Mouse (Mus musculus) left cerebral cortex, postnatal 25 days (tissue): ENCODE results near the gene Ces5a. TPM values are rescaled to one million over a fixed set of nuclear protein-coding genes. Genes with fewer than 3 reads are reported as not detected.
"Not testable (repeated sequence)": the region's sequence is repeated elsewhere in the genome, so short reads cannot be mapped to it uniquely, and the experiment has no call there.

Experiments used
- DNase-seq, 2 experiments: peaks; one replicate each; pipeline ENCODE4 v3.0.0; 2022; ENCODE audit warnings: low spot score in 2 of 2, mixed read lengths in 1 of 2
- intact Hi-C: fragments of 180-260 bp; cut with DNase I; formaldehyde crosslinking; loops from one replicate; pipeline ENCODE4 v1.15.1; 2025
- total RNA-seq, 2 experiments: library from RNA; stranded (reverse); gene quantifications; 2 replicates each; pipeline ENCODE4 v1.2.3; 2021

Gene Ces5a
- 1 to 10 TPM in 1 of 2 experiments, under 1 TPM in 1; 0.89 to 1.2 TPM for total RNA-seq

DNA sequence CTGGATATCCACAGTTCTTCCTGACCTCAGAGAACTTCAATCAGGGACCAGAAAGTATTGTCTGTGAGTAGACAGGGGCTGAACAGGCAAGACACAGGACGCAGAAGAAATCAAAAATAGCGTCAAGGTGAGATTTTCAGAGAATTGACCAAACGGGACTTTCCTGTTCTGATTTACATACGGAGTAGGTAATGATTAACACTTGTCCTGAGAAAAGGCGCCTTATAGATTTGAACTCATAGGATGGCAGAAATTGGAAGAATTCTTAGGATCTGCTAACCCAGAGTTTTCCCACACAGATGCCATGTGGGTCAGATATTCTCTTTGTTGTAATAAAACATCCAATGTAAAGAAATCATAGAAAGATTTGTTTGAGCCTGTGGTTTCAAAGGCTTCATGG lies at the start of gene Ces5a:
Gene Ces5a (minus strand): TSS at position 101 of the 400 bp plus-strand sequence.
- no peak for DNase-seq
- intact Hi-C loops, result no loop called here

- intact Hi-C loops, result loop anchor here (5.0 kb wide), 4 partner anchors 154 to 369 kb away; no protein-coding TSS in a partner anchor
- no peak for DNase-seq
These were observed 37.2 kb upstream of the Ces5a start for GRCm38 (mm10) chr8:93572841-93573240.

DNA sequence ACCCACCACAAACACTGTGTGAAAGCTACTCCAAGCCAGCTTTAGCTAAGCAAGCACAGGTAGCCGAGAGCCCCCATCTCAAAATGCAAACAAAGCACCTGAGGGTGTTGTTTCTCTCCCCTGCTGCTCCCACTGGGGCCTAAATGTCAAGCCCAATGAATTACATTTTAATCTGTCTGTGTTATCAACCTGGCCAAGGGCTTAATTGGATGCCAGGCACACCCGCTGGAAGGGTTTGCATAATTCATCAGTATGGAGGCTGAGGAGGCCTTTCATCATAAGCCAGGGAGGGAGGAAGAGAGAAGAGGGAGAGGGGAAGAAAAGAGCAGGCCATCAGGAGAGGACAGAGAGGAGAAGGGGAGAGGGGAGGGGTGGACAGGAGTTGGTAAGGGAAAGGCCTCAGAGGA lies 36.5 kb upstream of the Ces5a start:
- intact Hi-C loops, result loop anchor here (5.0 kb wide), 4 partner anchors 155 to 370 kb away; no protein-coding TSS in a partner anchor
- DNase-seq, result peak in 1 of 2 experiments; percentile 70

- DNase-seq, result peak; percentile 54 to 85
- intact Hi-C loops, result loop anchor here (5.0 kb wide), 4 partner anchors 156 to 371 kb away; no protein-coding TSS in a partner anchor
These were observed 35.8 kb upstream of the Ces5a start for GRCm38 (mm10) chr8:93571369-93571985.

DNA sequence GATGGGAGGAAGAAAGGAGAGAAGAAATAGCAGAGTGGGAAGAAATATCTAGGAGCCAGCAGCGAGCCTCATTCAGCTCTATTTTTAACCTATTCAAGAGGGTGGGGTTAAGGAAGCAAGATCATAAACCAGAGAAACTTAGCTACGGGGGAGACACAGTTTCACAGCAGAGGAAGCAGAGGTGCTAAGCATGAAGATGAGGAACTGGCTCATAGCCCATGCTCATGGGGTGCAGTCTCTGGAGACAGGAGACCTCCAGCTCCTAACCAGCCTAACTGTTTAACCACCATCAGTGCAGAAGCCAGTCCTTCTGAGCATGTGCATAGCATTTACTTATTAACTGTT lies 34.5 kb upstream of the Ces5a start:
- intact Hi-C loops, result loop anchor here (1.0 to 5.0 kb wide), 5 partner anchors 157 to 372 kb away; no protein-coding TSS in a partner anchor
- DNase-seq, result peak; percentile 58 to 79

DNA sequence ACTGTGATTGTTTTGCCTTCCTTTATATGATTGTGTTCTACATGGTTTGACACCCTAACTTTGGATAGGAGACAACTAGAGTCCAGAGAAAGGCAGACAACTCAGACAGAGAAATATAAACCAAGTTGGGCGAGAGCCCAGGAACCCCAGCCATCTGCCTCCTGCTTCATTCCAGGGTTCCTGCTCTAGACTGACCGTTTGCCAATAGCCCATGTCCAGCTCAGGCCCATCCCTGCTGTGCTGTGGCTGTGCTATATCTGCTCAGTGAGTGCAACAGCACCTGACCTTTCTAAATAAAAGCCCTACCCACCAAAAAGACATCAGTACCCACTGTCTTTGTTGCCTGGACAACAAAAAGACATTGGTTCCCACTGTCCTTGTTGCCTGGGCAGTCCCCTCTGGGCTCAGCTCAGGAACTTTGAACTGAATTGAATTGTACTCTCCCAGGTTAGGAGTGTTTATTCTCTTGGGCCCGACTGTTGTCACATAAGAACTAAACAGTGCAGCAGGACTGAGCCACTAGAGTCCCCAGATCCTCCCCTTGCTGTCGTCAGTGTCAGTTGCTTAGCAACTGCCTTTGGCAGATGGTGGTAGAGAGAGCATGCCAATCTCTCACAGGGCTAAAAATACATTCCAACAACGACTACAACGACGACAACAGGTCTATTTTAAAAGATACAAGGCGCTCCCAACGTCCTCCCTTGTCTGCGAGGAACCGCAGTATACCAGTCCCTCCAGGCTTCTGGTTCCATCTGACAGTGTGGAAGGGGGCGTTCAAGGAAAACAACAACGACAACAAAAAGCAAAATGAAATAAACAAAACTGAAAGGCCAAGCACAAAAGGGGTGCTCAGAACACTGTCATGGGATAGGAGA lies 33.9 kb upstream of the Ces5a start:
- peak; percentile 78 to 97 for DNase-seq
- intact Hi-C loops, result loop anchor here (1.0 to 10.0 kb wide), 6 partner anchors 85 to 373 kb away; no protein-coding TSS in a partner anchor

- no peak for DNase-seq
- intact Hi-C loops, result loop anchor here (10.0 kb wide), 1 partner anchor 86 kb away; no protein-coding TSS in a partner anchor
These were observed 33.0 kb upstream of the Ces5a start for GRCm38 (mm10) chr8:93568666-93569065.

- DNase-seq, result peak; percentile 36 to 47
- intact Hi-C loops, result loop anchor here (10.0 kb wide), 1 partner anchor 88 kb away; no protein-coding TSS in a partner anchor
These were observed 31.5 kb upstream of the Ces5a start for GRCm38 (mm10) chr8:93567086-93567485.

- no peak for DNase-seq
- intact Hi-C loops, result loop anchor here (5.0 to 10.0 kb wide), 2 partner anchors 67 to 90 kb away; no protein-coding TSS in a partner anchor
These were observed 29.0 kb upstream of the Ces5a start for GRCm38 (mm10) chr8:93564634-93565033.

DNA sequence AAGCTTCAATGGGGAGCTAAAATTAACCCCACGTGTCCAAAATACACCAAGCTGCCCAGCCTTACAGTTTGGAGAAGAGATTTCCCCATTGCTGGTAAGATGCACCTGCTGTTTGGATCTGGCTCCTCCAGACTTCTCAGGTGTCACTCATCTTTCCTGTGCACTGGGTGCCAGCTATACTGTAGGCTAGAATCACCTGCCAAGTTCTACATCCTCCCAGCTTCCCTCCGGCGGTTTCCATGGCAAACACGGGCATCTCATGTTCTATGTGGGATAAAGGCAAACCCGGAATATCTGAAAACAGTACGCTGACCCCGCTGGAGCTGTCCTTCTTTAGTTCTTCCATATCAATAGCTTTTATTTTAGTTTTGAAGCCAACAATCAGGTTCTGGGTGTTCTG lies 27.9 kb upstream of the Ces5a start:
- intact Hi-C loops, result loop anchor here (5.0 to 10.0 kb wide), 2 partner anchors 66 to 91 kb away; no protein-coding TSS in a partner anchor

DNA sequence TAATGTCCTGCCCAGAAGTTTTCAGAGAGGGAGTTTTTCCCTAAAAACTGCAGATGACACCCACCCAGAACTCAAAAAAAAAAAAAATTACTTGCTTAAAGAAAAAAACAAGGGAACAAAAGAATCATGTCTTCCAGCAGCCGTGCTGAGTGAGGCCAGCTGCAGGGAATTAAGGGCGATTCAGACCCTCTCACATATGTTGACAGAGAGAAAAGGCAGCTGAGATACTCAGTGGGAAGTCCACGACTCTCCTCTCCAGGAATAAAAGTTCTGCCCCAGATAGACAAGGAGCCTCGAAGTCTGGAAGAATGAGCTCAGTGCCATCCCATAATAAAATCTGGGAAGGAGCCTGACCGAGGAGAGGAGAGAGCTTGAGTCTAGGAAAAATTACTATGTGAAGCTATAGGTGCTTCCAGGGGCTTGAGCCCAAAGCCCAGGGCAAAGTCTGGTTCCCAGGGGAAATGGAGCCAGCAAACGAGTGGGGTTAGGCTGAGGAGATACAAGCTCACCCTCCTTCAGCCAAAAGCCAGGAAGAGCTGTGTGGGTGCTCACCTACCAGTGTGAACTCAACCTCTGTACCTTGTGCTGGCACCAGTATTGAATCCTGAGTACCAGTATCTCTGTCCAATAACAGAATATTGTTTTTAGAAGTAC lies 27.1 kb upstream of the Ces5a start:
- DNase-seq, result no peak

More for the DNA sequence above, 27.9 kb upstream of the Ces5a start:
- peak in 1 of 2 experiments; percentile 61 for DNase-seq

DNA sequence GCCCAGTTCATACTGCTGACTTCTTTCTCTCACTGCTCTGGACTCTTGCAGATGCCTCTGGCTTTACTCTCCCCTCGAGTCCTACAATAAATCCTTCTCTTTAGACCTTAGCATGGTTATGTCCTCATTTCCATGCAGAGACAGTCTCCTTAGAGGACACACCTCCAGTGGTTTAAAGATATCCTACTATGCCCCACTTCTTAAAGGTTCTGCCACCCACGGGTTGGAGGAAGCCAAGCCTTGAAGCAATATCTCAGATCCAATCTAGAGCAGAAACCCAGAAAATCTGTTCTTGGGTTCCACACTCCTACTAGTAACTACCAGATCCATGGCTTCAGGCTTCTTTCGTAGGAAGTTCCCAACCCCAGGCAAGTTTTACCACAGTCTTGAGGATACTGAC lies 25.6 kb upstream of the Ces5a start:
- DNase-seq, result peak in 1 of 2 experiments; percentile 90
- intact Hi-C loops, result loop anchor here (5.0 to 10.0 kb wide), 2 partner anchors 64 to 94 kb away; no protein-coding TSS in a partner anchor

More for the DNA sequence above, 27.1 kb upstream of the Ces5a start:
- intact Hi-C loops, result loop anchor here (5.0 to 10.0 kb wide), 2 partner anchors 65 to 92 kb away; no protein-coding TSS in a partner anchor

DNA sequence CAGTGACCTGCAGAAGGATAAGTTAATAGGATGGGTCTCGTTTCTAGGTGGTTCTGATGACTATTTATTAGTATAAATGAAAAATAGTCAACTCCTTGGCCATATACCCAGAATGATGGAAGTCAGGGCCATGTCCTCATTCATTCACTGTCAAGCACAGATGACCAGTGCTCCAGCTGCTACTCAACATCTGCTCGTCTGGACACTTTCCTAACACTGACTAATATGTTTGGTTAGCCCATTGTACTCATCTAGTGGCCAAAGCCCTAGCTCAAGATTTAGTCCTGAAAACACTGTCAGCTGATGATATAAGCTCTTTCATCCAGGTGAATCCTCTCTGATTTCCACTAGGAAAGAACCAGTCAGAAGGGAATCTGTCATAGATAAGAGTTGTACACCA lies 24.1 kb upstream of the Ces5a start:
- intact Hi-C loops, result loop anchor here (5.0 to 10.0 kb wide), 2 partner anchors 62 to 95 kb away; no protein-coding TSS in a partner anchor
- no peak for DNase-seq

DNA sequence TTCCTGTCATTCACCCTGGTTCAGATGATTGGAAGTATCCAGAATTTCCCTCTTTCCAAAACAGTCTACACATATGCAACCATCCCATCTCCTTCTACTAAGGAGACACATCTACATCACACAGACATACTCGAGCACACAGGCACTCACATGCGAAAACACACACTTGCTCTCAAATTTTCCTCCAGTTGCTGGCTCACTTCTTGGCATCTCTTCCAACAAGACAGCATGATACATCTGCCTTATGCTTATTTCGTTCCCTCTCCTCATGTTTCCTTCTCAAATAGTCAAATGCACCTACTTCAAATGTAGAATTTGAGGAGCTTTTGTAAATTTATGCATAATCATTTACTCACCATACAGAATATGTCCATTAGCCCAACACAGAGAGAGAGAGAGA lies 33.0 kb downstream of the Ces5a start:
- DNase-seq, result no peak
- intact Hi-C loops, result no loop called here

DNA sequence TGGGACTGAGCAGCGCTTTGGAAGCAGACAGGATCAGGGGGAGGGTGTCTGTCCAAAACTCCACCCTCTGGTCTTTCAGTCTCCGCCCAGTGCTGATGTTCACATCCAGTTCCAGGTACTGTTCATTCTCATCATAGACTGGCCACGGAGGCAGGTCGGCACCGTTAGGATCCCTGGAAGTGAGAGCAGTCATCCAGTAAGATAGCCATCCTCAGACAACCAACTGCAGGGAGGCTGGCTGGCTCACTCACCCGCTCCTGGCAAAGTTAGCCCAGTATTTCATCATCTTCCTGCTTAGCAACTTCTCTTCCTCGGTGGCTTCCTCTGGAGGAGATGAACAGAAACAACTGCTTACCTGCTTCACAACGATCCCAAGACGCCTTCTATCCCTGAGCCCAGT lies 36.2 kb downstream of the Ces5a start:
- no peak for DNase-seq
- intact Hi-C loops, result loop anchor here (5.0 to 10.0 kb wide), 2 partner anchors 63 to 435 kb away; no protein-coding TSS in a partner anchor

DNA sequence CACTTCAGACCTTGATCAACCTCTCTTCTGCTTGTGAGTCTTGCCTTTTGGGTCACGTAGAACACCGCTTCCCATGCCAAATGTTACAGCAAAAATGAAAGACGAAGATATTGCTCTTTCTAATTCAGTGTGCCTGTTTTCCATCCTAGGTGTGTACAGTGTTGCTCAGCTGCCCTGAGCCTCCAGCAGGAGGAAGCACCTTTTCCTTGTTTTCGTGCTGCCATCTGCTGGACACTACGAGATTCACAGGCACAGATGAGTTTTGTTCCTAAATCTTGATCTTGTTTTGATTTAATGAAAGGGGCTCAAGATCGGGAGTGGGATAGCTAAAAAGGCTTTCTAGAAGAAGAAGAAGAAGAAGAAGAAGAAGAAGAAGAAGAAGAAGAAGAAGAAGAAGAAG lies 40.3 kb downstream of the Ces5a start:
- peak; percentile 69 to 79 for DNase-seq
- intact Hi-C loops, result loop anchor here (2.0 to 10.0 kb wide), 3 partner anchors 67 to 485 kb away; no protein-coding TSS in a partner anchor

DNA sequence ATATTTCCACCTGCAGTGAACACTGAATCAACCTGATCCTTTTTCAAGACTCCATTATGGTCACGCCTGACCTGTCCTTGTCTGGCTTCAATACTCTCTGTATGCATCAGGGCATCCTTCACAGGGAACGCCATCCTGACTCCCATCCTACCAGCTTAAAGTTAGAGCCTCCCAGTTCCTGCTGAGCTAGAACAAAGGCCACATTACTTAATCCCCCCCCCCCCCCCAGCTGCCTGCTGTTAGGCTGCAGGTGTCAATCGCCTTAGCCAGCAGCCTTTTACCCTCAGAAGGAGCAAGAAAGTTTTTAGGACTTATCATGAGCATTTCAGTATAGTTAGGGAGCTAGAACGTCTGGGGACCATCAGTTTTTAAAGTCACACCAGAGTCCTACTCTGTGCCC lies 46.9 kb downstream of the Ces5a start:
- intact Hi-C loops, result loop anchor here (5.0 kb wide), 1 partner anchor 46 kb away; no protein-coding TSS in a partner anchor
- DNase-seq, result no peak

- intact Hi-C loops, result no loop called here
- DNase-seq, result no peak
These were observed 57.4 kb downstream of the Ces5a start for GRCm38 (mm10) chr8:93478211-93478610.

DNA sequence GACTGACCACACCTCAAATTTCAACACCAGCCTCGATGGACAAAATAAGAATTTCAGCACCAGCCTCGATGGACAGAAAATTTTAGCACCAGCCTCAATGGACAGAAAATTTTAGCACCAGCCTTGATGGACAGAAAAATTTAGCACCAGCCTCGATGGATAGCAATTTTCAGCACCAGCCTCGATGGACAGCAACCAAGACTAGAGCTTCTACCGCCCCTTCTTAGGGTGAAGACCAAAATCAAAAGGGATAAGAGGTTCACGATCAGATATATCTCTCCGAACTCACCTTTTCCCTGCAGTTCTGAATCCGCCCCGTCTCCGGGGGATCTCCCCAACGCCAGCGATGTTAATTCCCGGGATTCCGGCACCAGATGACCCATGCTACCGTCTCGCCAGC lies 65.9 kb downstream of the Ces5a start:
- DNase-seq, intact Hi-C loops: not testable (repeated sequence)
